Mouse (Mus musculus): ENCODE measurements around the gene Npff. TPM values are rescaled to one million over a fixed set of nuclear protein-coding genes. Genes with fewer than 3 reads are reported as not detected.

The Npff gene
- total and polyA plus RNA-seq, 3 experiments = 0.76 to 2.7 (median 1.1) TPM

DNA sequence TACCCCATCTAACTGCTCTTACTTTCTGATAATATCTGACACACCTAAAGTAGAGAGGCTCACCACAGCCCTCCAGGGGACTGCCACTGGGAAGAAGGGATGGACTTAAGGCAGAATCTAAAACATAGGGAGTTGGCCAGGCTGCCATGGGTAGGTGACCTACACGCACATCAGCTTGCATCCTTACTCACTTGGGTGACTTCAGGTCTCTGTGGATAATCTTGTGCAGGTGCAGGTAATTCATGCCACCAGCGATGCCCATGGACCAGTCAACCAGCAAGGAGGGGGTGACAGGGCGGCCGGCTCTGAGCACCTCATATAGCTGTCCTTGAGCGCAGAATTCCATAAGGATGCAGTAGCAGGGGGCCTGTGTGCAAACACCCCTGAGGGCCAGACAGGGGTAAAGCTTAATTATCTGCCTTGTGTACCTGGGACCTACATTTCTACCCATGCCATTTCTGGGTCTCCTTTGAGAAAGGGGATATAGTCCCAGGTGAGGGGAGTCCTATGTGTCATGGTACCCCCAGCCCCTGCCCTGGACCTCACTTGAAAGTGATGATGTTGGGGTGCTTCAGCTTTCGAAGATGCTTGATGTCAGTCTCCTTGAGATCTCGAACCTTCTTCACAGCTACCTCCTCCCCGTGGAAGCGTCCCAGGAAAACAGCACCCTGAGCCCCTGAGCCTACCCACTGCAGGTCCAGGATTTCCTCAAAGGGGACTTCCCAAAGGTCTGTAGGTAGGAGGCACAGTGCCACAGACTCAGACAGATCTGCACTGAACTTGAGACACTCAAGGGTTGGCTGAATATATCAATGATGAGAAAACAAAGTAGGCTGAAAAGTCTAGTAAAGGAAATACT lies 20.6 kb downstream of the Npff start:
- Histone ChIP-seq H3K9ac (ENCODE audit: insufficient read depth, low read depth) (no peak overlapping the region), H3K36me3 (replicated peaks in 1 of 2; ENCODE audit: control insufficient read depth in 1 of 2, insufficient read depth in 1 of 2, low read length in 1 of 2) (peaks cover 57 to 77% of the 10 kb centered on the region in 2 experiments), H3K27me3 (replicated peaks) (no peaks in the 10 kb centered on the region), H3K9me3 (replicated peaks; ENCODE audit: low read length) (no peaks in the 10 kb centered on the region), H3K27ac (ENCODE audit: insufficient read depth, low read depth) (no peak overlapping the region), H3K4me1 (ENCODE audit: control insufficient read depth in 1 of 2, insufficient read depth in 2 of 2) (peaks cover 0 to 8% of the 10 kb centered on the region in 2 experiments; a peak in 2 of 4 replicates), H3K4me3 (replicated peaks in 1 of 3; ENCODE audit: low read depth in 2 of 3, low read length in 2 of 3, poor library complexity in 1 of 3) (no peak overlapping the region), H3K4me2 (ENCODE audit: insufficient read depth, low read depth, poor library complexity, severe bottlenecking) (no peak overlapping the region), H3K79me2 (replicated peaks; ENCODE audit: control insufficient read depth, extremely low read depth, insufficient read depth, poor library complexity, severe bottlenecking) (no peaks in the 10 kb centered on the region)
- in situ Hi-C loops (cut with MboI; ENCODE audit: low pct_ligation_motif_present, low pct_unique_long_range_greater_than_20kb, low sequenced_read_pairs) = no loop called here
- DNase-seq (ENCODE audit: extremely low read depth) = no peak
- TF ChIP-seq MAZ (IDR thresholded peaks at IDR 0.05; ENCODE audit: low read depth, low read length) (no peak), PAX5 (IDR thresholded peaks at IDR 0.05; ENCODE audit: low read length) (no peak), JUND (conservative IDR thresholded peaks at IDR 0.05; ENCODE audit: low read depth, low read length) (no peak), TBP (conservative IDR thresholded peaks at IDR 0.05; ENCODE audit: low read depth, low read length) (no peak), KAT2A (IDR thresholded peaks at IDR 0.05; ENCODE audit: insufficient replicate concordance, low read length) (no peak), TCF12 (IDR thresholded peaks at IDR 0.05; ENCODE audit: low read depth, low read length) (no peak), NELFE (IDR thresholded peaks at IDR 0.05; ENCODE audit: low read depth, low read length) (no peak), HCFC1 (IDR thresholded peaks at IDR 0.05; ENCODE audit: low read depth, low read length) (no peak), USF1 (IDR thresholded peaks at IDR 0.05; ENCODE audit: low read depth, low read length) (no peak), SMC3 (IDR thresholded peaks at IDR 0.05; ENCODE audit: low read depth, low read length) (no peak), POLR2A (IDR thresholded peaks at IDR 0.05; ENCODE audit: low read depth, low read length) (no peak; the same call in 1 of the 2 replicates)
- dilution Hi-C loops (cut with MboI; ENCODE audit: extremely low pct_ligation_motif_present, extremely low pct_unique_long_range_greater_than_20kb, low sequenced_read_pairs) = no loop called here

DNA sequence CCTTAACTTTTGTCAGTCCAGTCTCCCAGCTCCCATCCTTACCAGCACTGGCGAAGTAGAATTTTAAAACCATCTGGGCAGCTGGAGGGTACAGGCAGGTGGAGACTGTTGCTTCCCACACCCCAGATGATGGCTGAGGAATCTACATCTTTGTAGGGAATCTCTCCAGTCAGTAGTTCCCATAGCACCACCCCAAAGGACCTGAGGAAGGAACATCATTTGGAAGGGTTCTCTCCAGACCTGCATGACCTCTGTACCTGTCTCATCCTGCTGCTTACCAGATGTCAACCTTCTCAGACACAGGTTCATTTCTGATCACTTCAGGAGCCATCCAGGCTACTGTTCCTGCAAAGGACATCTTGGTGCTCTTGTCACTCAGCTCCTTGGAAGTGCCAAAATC lies 21.3 kb downstream of the Npff start, which contains the start of gene Gm10337:
Gm10337 (plus strand) TSS at position 276 of the 400 bp plus-strand sequence.
- in situ Hi-C loops (cut with MboI; ENCODE audit: low pct_ligation_motif_present, low pct_unique_long_range_greater_than_20kb, low sequenced_read_pairs) = no loop called here
- no peak within 1 kb of the TSS for H3K27ac ChIP-seq (ENCODE audit: insufficient read depth, low read depth)
- H3K27me3 ChIP-seq (replicated peaks) = no peaks in the 10 kb centered on the region
- H3K36me3 ChIP-seq (replicated peaks in 1 of 2; ENCODE audit: control insufficient read depth in 1 of 2, insufficient read depth in 1 of 2, low read length in 1 of 2) = peaks cover 60 to 83% of the 10 kb centered on the region in 2 experiments
- no peak within 1 kb of the TSS for H3K4me3 ChIP-seq (replicated peaks in 1 of 3; ENCODE audit: low read depth in 2 of 3, low read length in 2 of 3, poor library complexity in 1 of 3)
- H3K9me3 ChIP-seq (replicated peaks; ENCODE audit: low read length) = no peaks in the 10 kb centered on the region
- no peak for DNase-seq (ENCODE audit: extremely low read depth)
- no peak within 1 kb of the TSS for H3K4me2 ChIP-seq (ENCODE audit: insufficient read depth, low read depth, poor library complexity, severe bottlenecking)
- H3K9ac ChIP-seq (ENCODE audit: insufficient read depth, low read depth) = no peak within 1 kb of the TSS
- TF ChIP-seq CHD2 (IDR thresholded peaks at IDR 0.05; ENCODE audit: low read length) (no peak), E2F4 (IDR thresholded peaks at IDR 0.05; ENCODE audit: insufficient replicate concordance, low read depth, low read length) (no peak), MAX (IDR thresholded peaks at IDR 0.05; ENCODE audit: low read length) (no peak), USF1 (IDR thresholded peaks at IDR 0.05; ENCODE audit: low read depth, low read length) (no peak), USF2 (conservative IDR thresholded peaks at IDR 0.05; ENCODE audit: low read depth, low read length) (no peak), NELFE (IDR thresholded peaks at IDR 0.05; ENCODE audit: low read depth, low read length) (no peak), MXI1 (IDR thresholded peaks at IDR 0.05; ENCODE audit: low read depth, low read length) (no peak), ZMIZ1 (IDR thresholded peaks at IDR 0.05; ENCODE audit: low read depth, low read length) (no peak; the same call in 1 of the 2 replicates), CHD1 (IDR thresholded peaks at IDR 0.05; ENCODE audit: low read depth, low read length) (no peak), BHLHE40 (IDR thresholded peaks at IDR 0.05; ENCODE audit: low read depth, low read length) (no peak), MEF2A (IDR thresholded peaks at IDR 0.05; ENCODE audit: borderline replicate concordance, low read depth, low read length) (no peak), ZC3H11A (IDR thresholded peaks at IDR 0.05; ENCODE audit: low read depth, low read length) (no peak), POLR2AphosphoS2 (IDR thresholded peaks at IDR 0.05; ENCODE audit: low read depth, low read length) (no peak; the same call in 1 of the 2 replicates), KAT2A (IDR thresholded peaks at IDR 0.05; ENCODE audit: insufficient replicate concordance, low read length) (no peak), PAX5 (IDR thresholded peaks at IDR 0.05; ENCODE audit: low read length) (no peak)
- dilution Hi-C loops (cut with MboI; ENCODE audit: extremely low pct_ligation_motif_present, extremely low pct_unique_long_range_greater_than_20kb, low sequenced_read_pairs) = no loop called here
- peaks cover 0 to 8% of the 10 kb centered on the region in 2 experiments; a peak in 2 of 4 replicates for H3K4me1 ChIP-seq (ENCODE audit: control insufficient read depth in 1 of 2, insufficient read depth in 2 of 2)
- no peaks in the 10 kb centered on the region; the same call in 1 of the 2 replicates for H3K79me2 ChIP-seq (replicated peaks; ENCODE audit: control insufficient read depth, extremely low read depth, insufficient read depth, poor library complexity, severe bottlenecking)
